Mouse (Mus musculus): ENCODE results near the gene Wnk4. TPM values are rescaled to one million over a fixed set of nuclear protein-coding genes. Genes with fewer than 3 reads are reported as not detected.
A peak's percentile ranks its signal among the peaks of the same experiment; 100 is the strongest.

The Wnk4 gene
- polyA plus RNA-seq, 2 experiments, result 5.3 to 6.4 TPM

GRCm38 (mm10) chr11:101248258-101248994, 11.9 kb upstream of the Wnk4 start:
- ATAC-seq (ENCODE audit: insufficient read depth) (no peak; the same call in 1 of the 2 replicates), DNase-seq (ENCODE audit: low read depth in 3 of 3, low spot score in 3 of 3) (peak in 2 of 3 experiments; percentile 54 to 65)

DNA sequence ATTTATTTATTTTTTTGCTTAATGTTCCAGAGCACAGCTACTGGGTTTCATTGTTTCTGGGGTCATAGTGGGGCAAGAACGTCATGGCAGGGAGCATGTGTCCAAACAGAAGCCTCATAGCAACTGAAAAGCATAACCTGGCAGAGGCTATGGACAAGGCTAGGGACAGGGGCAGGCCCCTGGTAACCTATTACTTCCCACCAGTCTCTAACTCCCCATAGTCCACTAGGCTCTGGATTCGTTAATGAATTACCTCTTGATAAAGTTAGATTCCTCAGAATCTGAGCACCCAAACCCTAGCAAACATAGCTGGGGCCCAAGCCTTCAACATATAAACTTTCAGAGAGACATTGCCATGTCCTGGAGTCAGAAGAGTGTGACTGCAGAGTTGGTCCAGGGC, 9.3 kb upstream of the Wnk4 start:
- WGBS (ENCODE audit: insufficient replicate concordance), result 60% methylated on average over 2 of the region's 2 CpGs
- Histone ChIP-seq H3K27ac (no peak overlapping the region), H3K9me3 (ENCODE audit: control insufficient read depth, low read length) (no peaks in the 10 kb centered on the region), H3K4me2 (ENCODE audit: low read depth) (no peak overlapping the region), H3K4me3 (ENCODE audit: insufficient read depth in 1 of 2, low read depth in 2 of 2, low read length in 2 of 2) (no peak overlapping the region), H3K27me3 (ENCODE audit: control insufficient read depth, insufficient read depth, low read length) (peaks cover 24% of the 10 kb centered on the region), H3K4me1 (replicated peaks; ENCODE audit: control insufficient read depth in 2 of 2, insufficient read depth in 2 of 2, low read length in 1 of 2) (peaks cover 17 to 18% of the 10 kb centered on the region in 2 experiments), H3K9ac (replicated peaks) (no peak overlapping the region), H3K36me3 (replicated peaks; ENCODE audit: control insufficient read depth, insufficient read depth, low read depth) (no peaks in the 10 kb centered on the region; the same call in 1 of the 2 replicates)
- no peak for TF ChIP-seq EP300 (IDR thresholded peaks at IDR 0.05; ENCODE audit: low read depth)
- no peak for TF ChIP-seq CTCF (IDR thresholded peaks at IDR 0.05; ENCODE audit: low read depth)
- ATAC-seq (ENCODE audit: insufficient read depth) (no peak), DNase-seq (ENCODE audit: low read depth in 3 of 3, low spot score in 3 of 3) (no peak)

More at GRCm38 (mm10) chr11:101248258-101248994, 11.9 kb upstream of the Wnk4 start:
- Histone ChIP-seq H3K9me3 (ENCODE audit: control insufficient read depth, low read length) (no peaks in the 10 kb centered on the region), H3K27me3 (ENCODE audit: control insufficient read depth, insufficient read depth, low read length) (peaks cover 46% of the 10 kb centered on the region), H3K9ac (replicated peaks) (no peak overlapping the region), H3K36me3 (replicated peaks; ENCODE audit: control insufficient read depth, insufficient read depth, low read depth) (no peaks in the 10 kb centered on the region), H3K4me2 (ENCODE audit: low read depth) (no peak overlapping the region), H3K4me1 (replicated peaks; ENCODE audit: control insufficient read depth in 2 of 2, insufficient read depth in 2 of 2, low read length in 1 of 2) (peaks cover 11 to 16% of the 10 kb centered on the region in 2 experiments), H3K4me3 (ENCODE audit: insufficient read depth in 1 of 2, low read depth in 2 of 2, low read length in 2 of 2) (no peak overlapping the region), H3K27ac (no peak overlapping the region)
- 22% methylated on average over 14 of the region's 14 CpGs for WGBS (ENCODE audit: insufficient replicate concordance)
- no peak for TF ChIP-seq EP300 (IDR thresholded peaks at IDR 0.05; ENCODE audit: low read depth)
- TF ChIP-seq CTCF (IDR thresholded peaks at IDR 0.05; ENCODE audit: low read depth), result peak; percentile 78

- peak overlapping the region; percentile 91 for H3K9ac ChIP-seq (replicated peaks)
- H3K36me3 ChIP-seq (replicated peaks; ENCODE audit: control insufficient read depth, insufficient read depth, low read depth), result peaks cover under 1% of the 10 kb centered on the region; the same call in 1 of the 2 replicates
- peak overlapping the region; percentile 81 to 83 for H3K4me3 ChIP-seq (ENCODE audit: insufficient read depth in 1 of 2, low read depth in 2 of 2, low read length in 2 of 2)
- H3K4me1 ChIP-seq (replicated peaks; ENCODE audit: control insufficient read depth in 2 of 2, insufficient read depth in 2 of 2, low read length in 1 of 2), result peaks cover 17 to 18% of the 10 kb centered on the region in 2 experiments; a peak in 3 of 4 replicates
- TF ChIP-seq EP300 (IDR thresholded peaks at IDR 0.05; ENCODE audit: low read depth), result no peak
- no peak for TF ChIP-seq CTCF (IDR thresholded peaks at IDR 0.05; ENCODE audit: low read depth)
- ATAC-seq (ENCODE audit: insufficient read depth) (peak; percentile 26; the same call in 1 of the 2 replicates), DNase-seq (ENCODE audit: low read depth in 3 of 3, low spot score in 3 of 3) (no peak)
- H3K4me2 ChIP-seq (ENCODE audit: low read depth), result peak overlapping the region; percentile 94
- WGBS (ENCODE audit: insufficient replicate concordance), result 8% methylated on average over 7 of the region's 7 CpGs
- H3K27ac ChIP-seq, result peak overlapping the region; percentile 79
- peaks cover 5% of the 10 kb centered on the region for H3K27me3 ChIP-seq (ENCODE audit: control insufficient read depth, insufficient read depth, low read length)
- no peaks in the 10 kb centered on the region for H3K9me3 ChIP-seq (ENCODE audit: control insufficient read depth, low read length)
Measured at GRCm38 (mm10) chr11:101252941-101253340, 7.4 kb upstream of the Wnk4 start.

DNA sequence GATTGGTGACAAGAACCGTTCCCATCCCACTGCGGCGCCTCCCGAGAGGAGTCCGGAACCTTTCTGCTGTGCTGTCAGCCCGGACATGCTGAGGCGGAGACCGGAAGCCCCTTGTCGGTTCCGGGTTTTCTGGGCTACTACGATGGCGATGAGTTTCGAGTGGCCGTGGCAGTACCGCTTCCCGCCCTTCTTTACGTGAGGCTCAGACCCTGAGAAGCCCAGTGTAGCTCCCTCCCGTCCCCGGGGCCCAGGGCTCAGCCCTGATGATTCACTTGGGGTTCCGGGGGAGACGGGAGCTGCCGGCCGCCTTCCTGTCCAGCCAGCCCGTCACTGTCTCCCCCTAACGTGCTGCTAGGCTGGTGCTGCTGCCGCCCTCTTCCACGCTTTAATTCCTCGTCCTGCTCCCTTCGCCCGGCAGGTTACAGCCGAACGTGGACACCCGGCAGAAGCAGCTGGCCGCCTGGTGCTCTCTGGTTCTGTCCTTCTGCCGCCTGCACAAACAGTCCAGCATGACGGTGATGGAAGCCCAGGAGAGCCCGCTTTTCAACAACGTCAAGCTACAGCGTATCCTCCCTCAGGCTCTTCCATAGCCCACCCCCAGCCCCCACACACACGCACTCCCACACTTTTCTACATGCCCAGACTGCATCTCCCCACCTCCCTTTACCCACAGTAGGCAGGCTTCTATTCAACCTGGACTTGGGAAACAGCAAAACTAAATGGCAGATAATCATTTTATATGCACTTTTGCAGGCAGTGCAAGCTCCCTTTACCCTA, 6.6 kb upstream of the Wnk4 start, which contains the start of gene Vps25:
Gene Vps25, plus strand, starts transcription at position 95 of the 777 bp plus-strand sequence.
- peak within 1 kb of the TSS; percentile 79 for H3K27ac ChIP-seq
- ATAC-seq (ENCODE audit: insufficient read depth), result peak; percentile 88
- peak; percentile 72 to 80 (median 72) for DNase-seq (ENCODE audit: low read depth in 3 of 3, low spot score in 3 of 3)
- TF ChIP-seq CTCF (IDR thresholded peaks at IDR 0.05; ENCODE audit: low read depth), result peak; percentile 59
- no peak for TF ChIP-seq EP300 (IDR thresholded peaks at IDR 0.05; ENCODE audit: low read depth)
- H3K36me3 ChIP-seq (replicated peaks; ENCODE audit: control insufficient read depth, insufficient read depth, low read depth), result peaks cover 3% of the 10 kb centered on the region
- under 1% methylated on average over 40 of the region's 40 CpGs for WGBS (ENCODE audit: insufficient replicate concordance)
- H3K9me3 ChIP-seq (ENCODE audit: control insufficient read depth, low read length), result no peaks in the 10 kb centered on the region
- peak within 1 kb of the TSS; percentile 81 to 83 for H3K4me3 ChIP-seq (ENCODE audit: insufficient read depth in 1 of 2, low read depth in 2 of 2, low read length in 2 of 2)
- H3K9ac ChIP-seq (replicated peaks), result peak within 1 kb of the TSS; percentile 91
- H3K27me3 ChIP-seq (ENCODE audit: control insufficient read depth, insufficient read depth, low read length), result no peaks in the 10 kb centered on the region
- peak within 1 kb of the TSS; percentile 94 for H3K4me2 ChIP-seq (ENCODE audit: low read depth)
- peaks cover 22 to 24% of the 10 kb centered on the region in 2 experiments for H3K4me1 ChIP-seq (replicated peaks; ENCODE audit: control insufficient read depth in 2 of 2, insufficient read depth in 2 of 2, low read length in 1 of 2)

Measured in liver, embryonic 14.5 days (tissue).